Mouse (Mus musculus) lung, postnatal 0 days (tissue): ENCODE results near the gene Gm20390. TPM values are rescaled to one million over a fixed set of nuclear protein-coding genes. Genes with fewer than 3 reads are reported as not detected.

ENCODE experiments used
- ATAC-seq: fragments of 200-750 bp; cut with Nextera tagmentation; 2 replicates; pipeline ENCODE4 v1.8.0; 2017; ENCODE audit warnings: moderate library complexity
- DNase-seq: peaks from one replicate; pipeline ENCODE4 v3.0.0-alpha.2; 2016; ENCODE audit warnings: low spot score
- H3K27ac ChIP-seq: fragments of 300-500 bp; sonication (generic); 2 replicates; pipeline ENCODE4 v1.5.1; 2014; ENCODE audit warnings: antibody characterized with exemption, mild to moderate bottlenecking, low read length, mixed read lengths
- H3K27me3 ChIP-seq: fragments of 300-500 bp; sonication (generic); replicated peaks from 2 replicates; pipeline ENCODE4 v1.6.1; 2014; ENCODE audit warnings: low read length, mixed read lengths; ENCODE audit not compliant: insufficient read depth
- H3K36me3 ChIP-seq: fragments of 300-500 bp; sonication (generic); 2 replicates; pipeline ENCODE4 v1.6.1; 2014; ENCODE audit warnings: low read length, mixed read lengths; ENCODE audit not compliant: insufficient read depth
- H3K4me1 ChIP-seq: fragments of 300-500 bp; sonication (generic); 2 replicates; pipeline ENCODE4 v1.6.1; 2014; ENCODE audit warnings: antibody characterized with exemption, low read depth, low read length, mixed read lengths; ENCODE audit not compliant: insufficient read depth
- H3K4me2 ChIP-seq: fragments of 300-500 bp; sonication (generic); replicated peaks from 2 replicates; pipeline ENCODE4 v1.6.1; 2014; ENCODE audit warnings: low read depth, mild to moderate bottlenecking, low read length, moderate library complexity, mixed read lengths
- H3K4me3 ChIP-seq: fragments of 300-500 bp; sonication (generic); 2 replicates; pipeline ENCODE4 v1.5.1; 2014; ENCODE audit warnings: low read depth, low read length
- H3K9ac ChIP-seq: fragments of 300-500 bp; sonication (generic); replicated peaks from 2 replicates; pipeline ENCODE4 v1.6.1; 2014; ENCODE audit warnings: low read depth, mild to moderate bottlenecking
- H3K9me3 ChIP-seq: fragments of 300-500 bp; sonication (generic); 2 replicates; pipeline ENCODE4 v1.6.1; 2016; ENCODE audit warnings: low read length, mixed read lengths
- CTCF ChIP-seq: IDR thresholded peaks from 2 replicates; pipeline ENCODE4 v1.5.1; 2016; ENCODE audit warnings: antibody characterized with exemption, mild to moderate bottlenecking
- EP300 ChIP-seq: IDR thresholded peaks from 2 replicates; pipeline ENCODE4 v1.6.1; 2016; ENCODE audit warnings: antibody characterized with exemption, mild to moderate bottlenecking, control low read depth
- WGBS: fragments of 180-500 bp; shearing (Covaris S2); extraction: QIAGEN DNeasy Blood & Tissue Kit; methylation state at CpG from one replicate; pipeline ENCODE4 v1.1.7; 2014; 5-methylcytosine and 5-hydroxymethylcytosine counted together
- polyA plus RNA-seq: library from polyadenylated mRNA; unstranded; fragments of >200 nt; fragmentation: Nextera tagmentation; extraction: Ambion mirVana; gene quantifications from 2 replicates; pipeline ENCODE4 v1.2.1, GENCODE M21; 2015

Gene Gm20390
- polyA plus RNA-seq, 1 experiment from 2014 or later = 120 TPM

- DNase-seq (peak; percentile 99), ATAC-seq (peak; percentile 92)
- Histone ChIP-seq H3K4me2 (peak within 1 kb of the TSS; percentile 69), H3K27me3 (no peaks in the 10 kb centered on the region), H3K4me1 (peaks cover 10% of the 10 kb centered on the region; the same call in 1 of the 2 replicates), H3K27ac (peak within 1 kb of the TSS; percentile 99), H3K36me3 (no peaks in the 10 kb centered on the region), H3K9ac (peak within 1 kb of the TSS; percentile 97), H3K4me3 (peak within 1 kb of the TSS; percentile 96), H3K9me3 (no peaks in the 10 kb centered on the region)
- WGBS = 0% methylated on average over 31 of the region's 70 CpGs
- TF ChIP-seq EP300 = peak; percentile 68
- TF ChIP-seq CTCF = no peak
Measured at GRCm38 (mm10) chr11:93995720-93996305, 27.7 kb upstream of the Gm20390 start, which contains the start of gene Spag9. TSS of gene Spag9 (plus strand) at chr11:93996091.

- 2% methylated on average over 15 of the region's 15 CpGs for WGBS
- Histone ChIP-seq H3K4me3 (peak overlapping the region; percentile 96), H3K4me1 (peaks cover 10% of the 10 kb centered on the region; the same call in 1 of the 2 replicates), H3K4me2 (peak overlapping the region; percentile 69), H3K9ac (peak overlapping the region; percentile 97), H3K27ac (peak overlapping the region; percentile 99), H3K9me3 (no peaks in the 10 kb centered on the region), H3K36me3 (no peaks in the 10 kb centered on the region), H3K27me3 (no peaks in the 10 kb centered on the region)
- DNase-seq = peak; percentile 99
- peak; percentile 86 for ATAC-seq
- TF ChIP-seq EP300 (peak; percentile 71), CTCF (no peak)
Measured at GRCm38 (mm10) chr11:93995111-93995719, 27.1 kb upstream of the Gm20390 start.

- Histone ChIP-seq H3K4me2 (peak overlapping the region; percentile 69), H3K9ac (0 out of 2 replicates have a peak overlapping the region, but pooled peaks have one; percentile 2), H3K4me3 (peak overlapping the region; percentile 96; the same call in 1 of the 2 replicates), H3K27me3 (no peaks in the 10 kb centered on the region), H3K36me3 (no peaks in the 10 kb centered on the region), H3K27ac (peak overlapping the region; percentile 99), H3K9me3 (no peaks in the 10 kb centered on the region), H3K4me1 (peaks cover 7% of the 10 kb centered on the region; the same call in 1 of the 2 replicates)
- DNase-seq = peak; percentile 18
- 53% methylated on average over 5 of the region's 5 CpGs for WGBS
- ATAC-seq = no peak
- TF ChIP-seq EP300 = no peak
- no peak for TF ChIP-seq CTCF
Measured at GRCm38 (mm10) chr11:93994531-93994930, 26.4 kb upstream of the Gm20390 start.

DNA sequence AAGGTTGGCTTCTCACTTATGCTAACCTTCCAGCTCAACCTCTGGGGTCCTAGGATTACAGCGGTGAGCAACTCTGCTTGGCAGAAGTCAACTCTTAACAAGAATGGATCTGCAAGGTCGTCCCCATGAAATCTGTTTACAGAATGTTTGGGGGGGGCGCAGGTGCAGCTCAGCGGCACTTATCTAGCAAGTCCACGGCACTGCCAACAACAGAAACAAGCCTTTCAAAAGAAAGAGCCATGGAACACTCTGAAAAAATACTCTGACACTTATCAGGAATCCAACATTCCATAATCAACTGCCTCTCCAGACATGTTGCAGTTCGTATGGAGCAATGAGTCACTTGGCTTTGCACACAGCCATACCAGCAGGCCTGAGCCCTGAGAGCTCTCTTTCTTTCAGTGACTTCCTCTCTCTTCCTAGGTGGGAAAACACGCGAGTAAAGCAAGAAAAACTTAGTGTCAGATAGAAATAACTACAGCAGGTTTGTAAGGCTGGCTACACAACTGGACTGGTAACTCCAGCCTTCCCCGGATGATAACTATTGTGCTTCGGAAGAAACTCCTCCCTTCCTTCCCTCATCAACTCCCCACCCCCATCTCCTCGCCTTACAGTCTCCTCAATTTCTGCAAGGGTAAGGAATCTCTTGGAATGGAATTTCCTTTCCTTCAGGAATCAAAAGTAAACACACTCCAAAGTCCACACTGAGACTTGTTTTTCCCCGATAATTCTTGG lies 20.4 kb upstream of the Gm20390 start:
- peaks cover 12% of the 10 kb centered on the region; the same call in 1 of the 2 replicates for H3K4me1 ChIP-seq
- no peaks in the 10 kb centered on the region for H3K36me3 ChIP-seq
- no peak overlapping the region for H3K9ac ChIP-seq
- H3K27me3 ChIP-seq = no peaks in the 10 kb centered on the region
- no peaks in the 10 kb centered on the region for H3K9me3 ChIP-seq
- DNase-seq (peak; percentile 84), ATAC-seq (peak; percentile 87)
- H3K4me3 ChIP-seq = no peak overlapping the region
- TF ChIP-seq EP300 = peak; percentile 48; the same call in 1 of the 2 replicates
- TF ChIP-seq CTCF = no peak
- WGBS = 20% methylated on average over 12 of the region's 12 CpGs
- peak overlapping the region; percentile 90 for H3K27ac ChIP-seq
- peak overlapping the region; percentile 28; the same call in 1 of the 2 replicates for H3K4me2 ChIP-seq

DNA sequence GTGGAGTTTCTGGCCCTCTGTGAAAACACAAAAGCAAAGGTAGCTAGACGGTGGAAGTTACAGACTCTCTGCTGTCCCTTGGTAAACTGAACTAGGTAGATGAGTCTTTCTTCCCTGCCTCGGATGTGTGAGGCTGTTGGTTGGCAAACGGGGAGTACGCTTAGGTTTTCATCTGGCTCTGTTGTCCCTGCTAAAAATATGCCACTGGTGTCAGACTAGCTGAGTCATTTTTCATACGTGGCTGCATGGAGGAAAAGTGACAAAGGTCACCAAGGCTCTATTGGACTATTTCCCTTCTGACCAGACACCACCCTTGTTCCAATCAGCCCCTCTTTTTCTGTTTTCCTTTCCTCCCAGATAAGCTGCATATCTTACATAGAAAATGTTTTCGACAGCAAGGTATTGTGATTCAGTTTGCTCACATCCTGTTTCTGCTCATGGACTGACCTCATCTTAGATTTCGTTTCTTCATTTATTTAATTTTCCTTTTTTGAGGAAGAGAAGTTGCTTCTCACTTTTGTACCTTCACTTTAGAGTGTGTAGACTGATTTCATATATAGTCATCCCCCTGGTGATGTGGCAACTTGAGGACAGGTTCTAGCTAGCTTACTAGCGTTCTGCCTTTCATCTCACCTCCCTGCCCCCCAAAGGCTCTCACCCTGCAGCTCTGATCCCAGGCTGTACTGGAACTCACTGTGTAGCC lies 19.7 kb upstream of the Gm20390 start:
- Histone ChIP-seq H3K27me3 (no peaks in the 10 kb centered on the region), H3K27ac (peak overlapping the region; percentile 90), H3K36me3 (no peaks in the 10 kb centered on the region), H3K4me2 (peak overlapping the region; percentile 28; the same call in 1 of the 2 replicates), H3K9me3 (no peaks in the 10 kb centered on the region), H3K9ac (no peak overlapping the region), H3K4me1 (peaks cover 12% of the 10 kb centered on the region; the same call in 1 of the 2 replicates), H3K4me3 (no peak overlapping the region)
- WGBS = 49% methylated on average over 8 of the region's 8 CpGs
- TF ChIP-seq CTCF = no peak
- peak; percentile 50; the same call in 1 of the 2 replicates for TF ChIP-seq EP300
- DNase-seq = peak; percentile 47
- peak; percentile 43 for ATAC-seq
